Mouse (Mus musculus) layer of hippocampus, adult 9-10 months (tissue): ENCODE measurements around the gene Ky.
A peak's percentile ranks its signal among the peaks of the same experiment; 100 is the strongest.

Experiments
- DNase-seq: peaks from one replicate; pipeline ENCODE4 v3.0.0; 2022; ENCODE audit warnings: low spot score

Ky gene

DNA sequence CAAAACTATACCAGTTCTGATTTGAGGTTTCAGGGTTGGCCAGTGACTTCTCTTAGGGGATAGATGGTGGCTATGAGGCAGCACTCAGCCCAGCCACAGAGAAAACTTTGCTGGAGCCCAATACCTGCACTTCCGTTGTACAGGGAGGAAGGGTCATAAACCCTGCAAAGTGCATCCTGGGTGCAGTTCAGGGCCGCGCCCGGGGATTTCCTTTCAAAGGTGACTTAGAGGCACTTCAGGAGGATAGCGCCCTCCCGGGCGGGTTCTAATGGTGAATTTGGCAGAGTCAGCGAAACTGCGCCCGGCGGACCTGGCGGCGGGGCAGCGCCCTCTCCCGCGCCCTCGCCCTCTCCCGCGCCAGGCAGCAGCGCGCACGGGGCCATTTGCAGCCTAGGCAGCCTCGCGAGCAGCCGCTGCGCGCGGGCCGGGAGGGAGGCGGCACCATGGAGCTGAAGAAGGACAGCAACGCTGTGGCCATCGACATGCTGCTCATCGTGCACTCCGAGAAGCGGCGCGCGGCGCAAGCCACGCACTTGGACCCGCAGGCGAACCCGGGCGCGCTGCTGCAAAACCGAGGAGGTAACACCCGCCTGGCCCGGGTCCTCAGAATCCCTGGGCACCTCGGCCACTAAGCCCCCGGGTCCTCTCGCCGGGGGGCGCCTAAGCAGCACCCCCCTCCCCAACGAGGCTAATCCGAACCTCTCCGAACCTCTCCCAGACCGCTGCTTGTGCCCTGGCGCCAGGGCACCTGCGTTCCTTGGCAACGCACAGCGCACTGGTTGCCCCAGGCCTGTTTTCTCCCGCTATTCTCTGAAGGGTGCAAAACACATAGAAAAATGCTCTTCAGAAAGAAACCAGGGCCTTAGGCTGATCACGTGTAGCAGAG lies at the start of gene Ky:
TSS of gene Ky (plus strand) at position 51 of the 886 bp plus-strand sequence.
- no peak for DNase-seq

DNA sequence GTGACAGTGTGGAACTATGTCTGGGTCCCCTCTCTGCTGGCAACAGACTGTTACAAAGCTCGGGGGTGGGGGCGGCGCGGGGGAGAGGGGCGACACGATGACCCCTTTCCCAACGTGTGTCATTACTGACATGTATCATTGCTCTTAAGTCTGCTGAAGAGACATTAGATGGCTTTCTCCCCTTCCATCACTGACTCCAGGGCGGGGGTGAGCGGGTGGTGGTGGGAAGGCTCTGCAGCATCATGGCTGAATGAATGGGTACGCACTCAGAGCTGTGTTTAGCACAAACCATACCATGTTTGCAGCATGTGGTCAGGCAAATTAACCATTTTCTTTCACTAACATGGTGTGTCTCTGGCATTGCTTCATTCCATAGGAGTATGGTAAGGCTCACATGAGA lies 43.3 kb upstream of the Ky start:
- no peak for DNase-seq

DNA sequence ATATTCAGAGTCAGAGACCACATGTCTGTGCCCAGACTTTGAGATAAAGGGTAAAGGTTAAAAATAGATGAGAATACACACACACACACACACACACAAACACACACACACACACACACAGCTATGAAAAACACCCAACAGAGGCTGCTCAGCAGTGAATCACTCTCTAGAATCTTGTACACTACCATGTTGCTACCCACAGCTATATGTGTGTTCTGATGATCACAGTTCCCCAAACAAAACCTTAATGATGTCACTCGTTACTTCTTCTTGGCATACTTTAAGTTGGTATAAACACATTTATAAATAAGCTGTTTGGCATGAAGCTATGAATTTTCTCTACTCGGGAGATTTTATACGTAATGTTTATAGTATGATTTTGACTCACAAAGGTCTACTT lies 40.5 kb upstream of the Ky start:
- no peak for DNase-seq

DNA sequence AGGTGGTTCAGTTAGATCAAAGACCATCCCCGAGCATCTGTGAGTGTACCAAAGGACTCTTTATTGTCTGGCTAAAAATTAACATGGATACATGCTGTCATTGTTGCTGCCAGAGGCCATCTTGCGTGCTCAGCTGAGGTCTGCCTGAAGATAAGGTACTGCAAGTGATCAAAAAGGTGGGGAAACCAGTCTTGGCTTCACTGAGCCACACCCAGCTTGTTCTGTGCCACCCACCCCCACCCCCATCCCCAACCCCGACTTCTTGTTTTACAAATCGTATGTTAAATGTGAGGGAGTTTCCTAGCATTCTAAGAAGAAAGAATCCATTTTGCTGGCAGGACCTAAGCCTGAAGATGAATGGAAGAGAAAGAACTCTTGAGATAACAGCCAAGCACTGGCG lies 39.8 kb upstream of the Ky start:
- no peak for DNase-seq

DNA sequence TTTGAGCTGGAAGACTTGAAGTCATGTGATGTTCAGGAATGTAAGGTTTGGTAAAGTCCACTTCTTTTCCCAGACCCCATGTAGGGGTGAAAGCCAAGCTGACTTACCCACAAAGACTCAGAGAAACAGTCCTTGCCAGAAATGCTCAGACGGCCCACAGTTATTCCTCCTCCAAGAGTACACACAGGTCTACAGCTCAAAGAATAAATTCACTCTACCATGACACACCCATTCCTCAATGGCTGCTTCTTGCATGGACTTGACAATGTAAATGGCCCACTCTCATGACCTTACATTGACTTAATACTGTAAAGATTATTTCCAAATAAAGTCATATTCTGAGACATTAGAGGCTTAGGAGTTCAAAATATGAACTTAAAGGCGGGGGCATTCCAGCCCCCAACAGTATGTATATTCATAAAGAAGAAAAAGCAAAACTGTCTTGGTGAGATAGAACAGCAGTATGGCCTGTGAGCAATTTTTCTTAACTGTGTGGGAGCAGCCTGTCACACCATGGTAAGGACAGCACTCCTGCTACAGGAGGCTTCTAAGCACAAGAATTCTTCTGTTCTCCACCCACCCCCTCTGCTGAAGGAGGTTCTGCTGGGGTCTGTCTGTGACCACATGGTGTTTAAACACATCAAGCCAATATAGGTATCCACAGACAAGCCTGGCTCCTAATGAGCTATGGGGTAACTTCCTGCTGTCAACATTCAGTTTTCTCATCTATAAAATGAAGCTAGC lies 35.3 kb upstream of the Ky start:
- DNase-seq, result no peak

DNA sequence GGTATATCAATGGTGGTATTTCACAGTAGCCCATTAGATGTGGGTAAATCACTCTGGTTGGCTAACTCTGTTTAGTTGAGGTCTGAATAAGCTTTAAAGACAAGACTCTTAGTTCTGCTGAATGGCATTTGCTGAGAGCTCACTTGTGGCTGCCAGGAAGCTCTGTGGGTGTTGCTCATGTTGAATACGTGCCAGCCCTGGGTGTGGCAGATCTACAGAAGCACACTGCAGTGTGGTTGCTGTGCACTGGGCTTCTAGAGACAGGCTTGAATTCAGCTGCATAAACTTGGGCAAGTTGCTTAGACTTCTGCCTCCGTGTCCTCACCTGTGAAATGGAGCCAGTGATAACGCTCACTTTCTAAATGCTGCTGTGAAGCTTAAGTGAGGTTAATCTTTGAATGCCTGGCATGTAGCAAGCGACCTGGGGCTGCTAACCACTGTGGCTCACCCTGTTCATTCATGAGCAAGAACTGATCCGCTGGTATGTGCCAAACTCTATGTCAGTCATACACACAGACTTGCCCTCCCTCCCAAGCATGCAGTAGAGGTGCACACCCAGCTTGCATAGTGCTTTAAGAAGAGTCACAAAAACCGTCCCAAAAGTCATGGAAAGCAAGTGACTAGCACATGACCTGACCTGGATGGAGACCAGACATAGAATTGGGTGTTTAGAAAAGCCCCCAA lies 27.6 kb upstream of the Ky start:
- DNase-seq, result peak; percentile 33

DNA sequence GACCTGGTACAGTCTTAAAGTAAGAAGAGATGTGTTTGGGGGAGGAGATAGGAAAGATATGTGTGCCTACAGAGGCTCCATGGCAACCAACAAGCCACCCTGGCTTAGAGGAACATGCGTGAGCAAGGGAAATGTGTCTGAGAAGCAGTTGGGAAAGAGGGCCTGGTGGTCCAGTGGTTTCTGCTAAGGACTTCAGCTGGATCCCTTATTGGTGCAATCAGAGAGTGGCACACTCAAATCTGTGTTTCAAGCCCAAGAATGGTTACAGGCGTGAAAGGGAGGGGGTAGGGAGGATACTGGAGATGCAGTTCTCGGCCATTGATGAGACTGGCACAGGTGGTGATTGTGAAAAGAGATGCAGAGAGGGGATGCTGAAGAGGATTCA lies 27.1 kb upstream of the Ky start:
- no peak for DNase-seq

DNA sequence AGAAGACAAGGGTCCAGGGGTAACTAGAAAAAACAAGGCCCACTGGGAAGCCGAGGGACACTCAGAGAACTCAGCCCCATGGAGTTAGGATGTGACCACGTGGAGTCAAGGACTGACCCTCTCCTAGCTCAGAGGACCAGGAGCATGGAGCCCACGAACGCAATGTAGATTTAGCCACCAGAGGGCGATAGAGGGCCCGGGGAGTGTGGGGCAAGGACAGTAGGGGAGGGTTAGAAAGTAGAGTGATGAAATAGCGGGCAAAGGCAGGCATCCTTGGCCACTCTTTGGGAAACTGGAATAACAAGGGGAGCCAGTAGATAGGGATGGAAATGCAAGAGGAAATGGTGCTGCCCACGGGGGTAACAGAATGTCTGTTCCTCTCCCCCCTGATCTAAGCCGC lies 26.5 kb upstream of the Ky start:
- DNase-seq, result no peak

DNA sequence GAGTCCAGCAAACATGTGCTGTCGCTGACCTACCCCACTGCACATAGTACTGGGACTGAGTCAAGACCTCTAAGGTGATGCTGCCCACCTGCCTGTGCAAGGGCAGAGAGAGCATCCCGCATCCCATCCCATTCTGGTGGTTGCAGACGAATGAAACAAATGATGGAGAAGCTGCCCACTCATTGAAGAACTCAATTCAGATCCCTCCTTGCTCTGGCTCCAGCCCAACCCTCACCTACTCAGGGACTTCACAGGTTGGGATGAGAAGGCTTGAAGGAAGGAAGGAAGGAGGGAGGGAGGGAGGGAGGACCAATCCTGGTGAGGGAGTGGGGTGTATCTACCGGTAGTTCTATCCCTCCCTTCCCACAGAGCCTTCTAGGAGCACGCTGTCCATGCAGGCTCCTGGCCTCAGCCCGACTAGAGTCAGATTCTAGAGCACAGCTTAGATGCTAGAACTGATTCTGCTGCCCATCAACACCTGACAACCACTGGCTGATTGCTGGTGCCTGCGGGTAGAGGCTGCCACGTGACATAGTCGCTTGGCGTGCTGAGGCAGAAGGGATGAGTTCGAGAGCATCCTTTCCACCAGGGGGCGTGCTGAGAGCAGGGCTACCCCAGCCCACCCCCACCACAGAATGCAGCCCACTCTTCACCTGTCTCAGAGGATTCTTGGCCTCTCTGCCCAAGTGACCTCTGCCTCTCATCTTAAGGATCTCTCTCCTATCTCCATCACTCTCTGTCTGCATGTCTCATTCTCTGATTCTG lies 13.3 kb upstream of the Ky start:
- DNase-seq, result no peak

DNA sequence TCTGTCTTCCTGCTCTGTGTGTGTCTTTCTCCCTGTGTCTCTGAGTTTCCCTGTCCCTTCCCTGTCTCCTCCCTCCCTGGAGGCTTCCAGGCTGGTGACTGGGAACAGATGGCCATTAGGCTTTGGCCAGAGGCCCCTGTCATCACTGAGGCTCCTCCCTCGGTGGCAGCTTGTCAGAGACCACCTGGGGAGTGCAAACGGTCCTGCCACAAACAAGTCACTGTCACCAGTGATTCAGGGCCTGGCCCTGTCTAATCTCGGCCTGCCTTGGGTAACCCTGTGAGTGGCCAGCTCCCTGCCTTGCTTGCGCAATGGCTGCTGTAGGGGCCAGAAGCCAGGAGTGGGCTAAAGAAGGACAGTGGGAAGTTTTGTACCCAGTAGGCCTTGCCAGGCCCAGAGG lies 12.5 kb upstream of the Ky start:
- DNase-seq, result no peak

DNA sequence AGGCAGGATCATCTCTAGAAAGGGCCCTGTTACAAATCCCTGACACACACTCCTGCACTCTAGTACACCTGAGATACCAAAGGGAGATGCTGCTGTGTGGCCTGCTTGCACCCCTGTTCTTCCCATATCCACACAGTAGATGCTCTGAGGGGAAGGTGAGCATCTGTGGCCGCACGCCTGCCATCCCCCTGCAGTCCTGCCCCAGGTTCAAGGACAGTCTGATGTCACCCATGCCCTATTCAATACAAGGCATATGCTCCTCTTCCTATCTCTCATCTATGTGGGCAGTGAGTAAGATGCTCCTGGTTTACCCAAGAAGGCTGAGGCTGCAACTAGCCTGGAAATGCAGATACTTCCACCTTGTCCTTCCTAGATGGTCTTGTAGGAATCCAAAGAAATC lies 11.6 kb upstream of the Ky start:
- DNase-seq, result no peak

DNA sequence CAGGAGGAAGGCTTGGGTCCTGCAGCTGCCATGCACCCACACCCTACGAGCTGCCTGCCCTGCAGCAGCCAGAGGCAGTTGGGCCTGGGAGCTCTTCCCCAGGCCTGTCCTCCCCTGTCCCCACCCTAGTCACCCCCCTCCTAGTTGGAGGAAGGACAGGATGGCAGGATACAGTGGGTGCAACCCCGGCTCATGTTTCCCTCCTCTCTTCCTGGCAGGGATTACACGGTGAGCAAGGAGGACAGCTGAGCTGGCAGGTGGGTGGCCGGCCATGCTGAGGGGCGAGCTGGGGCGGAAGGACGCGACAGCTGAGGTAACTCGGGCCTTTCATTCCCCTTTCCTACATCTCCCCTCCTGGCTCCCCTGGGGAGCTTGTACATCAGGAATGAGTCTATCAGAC lies 11.1 kb upstream of the Ky start:
- no peak for DNase-seq

DNA sequence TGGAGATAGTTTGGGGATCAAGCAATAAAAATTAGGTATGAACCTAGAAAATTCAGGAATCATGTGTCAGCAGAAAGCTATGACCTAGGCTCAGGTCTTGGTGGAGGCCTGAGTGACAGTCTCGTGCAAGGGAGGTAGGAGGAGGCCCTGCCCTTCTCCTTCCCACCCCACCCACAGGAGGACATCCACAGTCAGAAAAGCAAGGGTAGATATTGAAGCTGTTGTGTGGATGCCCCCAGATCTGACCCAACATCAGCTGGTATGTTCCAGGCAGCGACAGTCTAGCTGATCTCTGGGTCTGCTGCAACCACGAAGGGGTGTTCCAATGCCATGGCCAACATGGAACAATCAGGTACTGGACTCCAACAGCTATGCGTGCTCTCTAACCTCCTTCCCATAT lies 10.3 kb upstream of the Ky start:
- no peak for DNase-seq

DNA sequence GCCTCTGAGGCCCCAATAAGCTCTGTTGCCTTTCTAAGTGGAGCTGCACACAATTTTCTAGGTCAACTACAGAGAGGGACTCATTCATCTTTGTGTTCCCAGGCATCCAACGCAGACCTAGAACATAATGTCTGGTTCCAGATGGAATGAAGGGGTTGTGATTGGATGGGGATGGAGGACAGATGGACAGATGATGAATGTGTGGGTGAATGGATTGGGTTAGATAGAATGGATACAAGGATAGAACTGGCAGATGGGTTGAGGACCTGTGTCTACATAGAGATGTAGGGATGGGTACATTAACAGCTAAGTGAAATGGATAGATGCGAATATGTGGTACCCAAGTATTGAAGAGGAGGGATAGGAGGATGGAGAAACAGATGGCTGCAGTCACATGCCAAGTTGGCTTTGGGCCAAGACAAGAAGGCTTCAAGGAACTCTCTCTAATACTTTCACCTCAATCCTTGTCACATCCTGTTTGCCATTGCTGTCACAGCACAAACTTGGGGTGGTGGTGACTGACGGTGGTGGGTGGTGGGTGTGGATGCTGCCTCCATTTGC lies 9.0 kb upstream of the Ky start:
- peak; percentile 83 for DNase-seq

DNA sequence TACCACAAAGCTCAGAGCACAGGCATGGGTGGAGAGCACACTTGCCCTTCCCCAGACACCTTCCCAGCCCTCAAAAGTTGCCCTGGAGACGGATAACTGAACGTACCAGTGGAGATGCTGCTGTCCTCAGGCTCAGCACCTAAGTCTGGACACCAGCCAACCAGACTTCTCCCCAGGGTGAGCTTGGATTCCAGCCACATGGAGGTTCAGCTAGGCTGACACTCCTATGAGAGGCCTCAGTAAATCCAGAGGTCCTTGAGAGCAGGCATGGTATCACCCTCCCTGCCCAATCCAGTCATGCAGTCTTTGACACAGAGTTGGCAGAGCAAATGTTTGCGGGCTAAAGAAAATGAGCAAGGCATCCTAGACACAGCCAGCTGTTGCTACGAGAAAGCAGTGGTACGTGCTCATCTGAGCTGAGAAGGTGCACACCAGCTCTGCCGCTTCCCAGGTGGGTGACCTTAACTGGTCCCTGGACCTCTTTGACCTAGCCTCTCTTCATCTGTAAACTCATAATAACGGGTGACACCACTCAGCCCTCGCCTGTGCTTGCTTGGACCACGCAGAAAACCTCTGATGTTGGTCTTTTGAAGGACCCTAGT lies 8.4 kb upstream of the Ky start:
- no peak for DNase-seq

DNA sequence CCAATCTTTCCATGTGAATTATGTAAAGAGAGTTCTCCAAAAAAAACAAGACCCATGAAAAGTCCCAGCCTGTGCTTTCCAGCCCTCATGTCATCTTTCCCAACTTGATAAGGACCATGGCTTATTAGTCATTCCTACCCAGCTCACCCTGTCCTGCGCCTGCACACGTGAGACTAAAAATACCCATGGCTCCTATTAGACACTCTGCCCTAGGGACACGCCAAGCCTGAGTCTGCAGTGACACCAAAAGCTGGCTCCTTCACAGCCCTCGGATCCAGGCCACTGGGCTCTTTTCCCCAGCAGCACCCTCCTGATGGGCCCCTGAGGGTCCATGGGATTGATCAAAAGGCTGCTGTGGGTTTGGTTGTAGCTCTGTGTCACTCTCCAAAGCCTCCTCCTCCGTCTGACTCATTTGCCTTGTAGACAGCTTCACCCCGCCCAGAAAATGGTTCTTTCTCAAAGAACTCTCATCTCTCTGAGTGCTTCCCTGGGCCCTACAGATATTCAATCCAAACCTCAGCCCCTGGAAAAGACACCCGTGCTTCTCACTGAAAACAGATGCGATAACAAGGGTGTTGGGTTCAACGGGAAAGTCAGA lies 7.6 kb upstream of the Ky start:
- no peak for DNase-seq

DNA sequence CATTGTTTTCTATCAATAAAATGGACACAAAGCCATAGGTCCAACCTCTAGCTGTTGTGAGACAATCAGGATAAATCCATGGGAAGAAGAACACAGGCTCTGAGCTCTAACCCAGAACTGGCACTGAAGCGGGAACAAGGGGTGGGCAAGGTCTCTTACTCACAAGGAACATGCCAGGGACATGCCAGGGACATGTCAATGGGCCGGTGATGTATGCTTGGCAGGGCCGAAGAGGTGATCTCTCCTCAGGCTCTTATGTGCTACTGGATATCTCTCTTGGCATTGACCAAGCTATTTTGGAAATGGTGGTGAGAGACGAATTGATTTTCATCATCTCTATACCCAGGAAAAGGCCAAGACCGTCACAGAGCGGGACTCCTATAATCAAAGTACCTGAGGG lies 6.8 kb upstream of the Ky start:
- DNase-seq, result no peak

DNA sequence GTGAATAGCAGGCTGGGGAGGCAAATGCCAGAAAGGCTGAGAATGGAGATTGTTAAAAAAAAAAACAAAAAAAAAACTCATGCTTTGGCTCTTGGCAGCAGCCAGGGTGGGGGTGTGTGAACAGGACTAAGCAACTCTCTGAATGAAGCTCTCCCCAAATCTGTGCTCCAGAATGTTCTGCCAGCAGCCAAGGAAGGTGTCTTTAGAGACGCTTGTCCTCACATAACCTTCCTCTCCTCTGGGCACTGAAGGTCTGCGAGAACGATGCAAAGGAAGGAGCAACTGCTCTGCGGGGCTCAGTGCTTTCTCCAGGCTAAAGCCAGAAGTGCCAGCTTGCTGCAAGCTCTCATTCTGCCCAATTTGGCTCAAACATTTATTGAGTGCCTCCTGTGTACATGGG lies 6.3 kb upstream of the Ky start:
- DNase-seq, result no peak

DNA sequence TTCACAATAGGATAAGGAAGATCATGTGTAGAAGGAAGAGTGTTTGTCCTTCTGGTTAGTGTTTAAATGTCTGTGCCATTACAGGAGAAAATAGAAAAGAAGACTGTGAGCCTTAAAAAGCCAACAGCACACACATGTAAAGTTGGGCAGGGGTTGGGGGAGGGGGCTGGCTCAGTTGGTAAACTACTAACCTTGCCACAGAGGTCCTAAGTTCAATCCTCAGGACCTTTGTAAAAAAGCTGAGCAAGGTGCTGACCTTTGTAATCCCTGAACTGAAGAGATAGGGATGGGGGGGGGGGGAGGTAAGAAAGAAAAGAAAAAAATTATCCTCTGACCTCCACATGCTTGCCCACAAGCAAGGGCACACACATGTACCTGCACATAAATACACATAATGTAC lies 5.8 kb upstream of the Ky start:
- DNase-seq, result no peak

DNA sequence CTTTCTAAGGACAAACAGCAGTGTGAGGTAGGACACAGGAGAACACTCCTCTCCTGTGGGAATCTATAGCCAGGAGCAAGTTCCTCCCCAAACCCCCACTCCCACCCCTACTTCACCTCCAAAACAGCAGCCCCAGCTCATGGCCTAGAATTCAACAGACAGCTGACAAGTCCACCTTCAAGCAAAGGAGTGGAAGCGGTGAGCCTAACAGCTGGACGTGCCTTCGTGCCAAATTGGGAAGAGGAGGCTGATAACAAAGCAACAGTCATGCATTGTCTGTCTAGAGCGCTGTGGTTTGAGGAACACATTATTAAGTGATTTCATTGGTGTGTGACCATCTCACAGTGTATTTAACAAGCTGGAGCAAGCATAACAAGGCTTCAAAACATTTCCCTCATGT lies 4.4 kb upstream of the Ky start:
- DNase-seq, result no peak

DNA sequence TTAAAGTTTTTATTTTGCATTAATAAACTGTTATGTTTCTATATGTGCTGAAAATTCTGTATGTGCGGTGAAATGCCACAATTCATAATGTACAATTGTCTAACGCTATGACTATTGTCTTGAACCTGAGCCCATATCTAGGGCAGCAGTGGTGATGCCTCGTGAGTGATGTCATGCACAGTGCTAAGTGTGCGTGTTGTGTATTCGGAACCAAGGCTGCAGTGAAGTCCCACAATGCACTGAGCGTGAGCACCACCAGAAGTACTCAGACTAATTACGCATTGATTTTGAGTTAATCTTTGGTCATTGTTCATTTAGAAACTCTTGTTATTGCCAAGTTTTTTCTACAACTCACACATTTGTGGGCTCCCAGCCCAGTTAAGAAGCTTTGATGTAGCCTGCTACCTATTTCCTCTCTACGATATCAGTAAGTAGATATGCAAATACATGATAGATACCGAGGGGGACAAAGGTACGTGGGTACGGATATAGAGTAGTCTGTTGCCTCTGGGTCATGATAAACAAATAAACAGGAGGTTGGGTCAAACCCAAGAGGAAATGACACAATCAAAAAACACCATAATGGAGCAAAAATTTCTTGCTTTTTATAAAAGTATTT lies 3.4 kb upstream of the Ky start:
- DNase-seq, result no peak
